Mouse (Mus musculus) embryonic facial prominence, embryonic 11.5 days (tissue): ENCODE results near the gene Slamf6. TPM values are rescaled to one million over a fixed set of nuclear protein-coding genes. Genes with fewer than 3 reads are reported as not detected.

ENCODE experiments used
- ATAC-seq: fragments of 200-750 bp; cut with Nextera tagmentation; replicated peaks from 2 replicates; pipeline ENCODE4 v1.8.0; 2017; ENCODE audit warnings: low read depth; ENCODE audit not compliant: insufficient number of reproducible peaks, low FRiP score, low TSS enrichment
- DNase-seq: peaks from one replicate; pipeline ENCODE4 v3.0.0-alpha.2; 2015; ENCODE audit warnings: low spot score
- H3K27ac ChIP-seq: fragments of 300-500 bp; sonication (generic); replicated peaks from 2 replicates; pipeline ENCODE4 v1.5.1; 2014; ENCODE audit warnings: mild to moderate bottlenecking, low read depth, low read length, control low read depth
- H3K27me3 ChIP-seq: fragments of 300-500 bp; sonication (generic); 2 replicates; pipeline ENCODE4 v1.6.1; 2014; ENCODE audit warnings: mild to moderate bottlenecking, low read length, moderate library complexity, mixed read lengths; ENCODE audit not compliant: control insufficient read depth, insufficient read depth
- H3K36me3 ChIP-seq: fragments of 300-500 bp; sonication (generic); replicated peaks from 2 replicates; pipeline ENCODE4 v1.6.1; 2014; ENCODE audit warnings: low read depth, mild to moderate bottlenecking, low read length, moderate library complexity, mixed read lengths; ENCODE audit not compliant: control insufficient read depth, insufficient read depth
- H3K4me1 ChIP-seq: fragments of 300-500 bp; sonication (generic); 2 replicates; pipeline ENCODE4 v1.6.1; 2014; ENCODE audit warnings: low read length, mixed read lengths; ENCODE audit not compliant: control insufficient read depth, insufficient read depth
- H3K4me2 ChIP-seq: fragments of 300-500 bp; sonication (generic); 2 replicates; pipeline ENCODE4 v1.6.1; 2014; ENCODE audit warnings: low read depth, mild to moderate bottlenecking, control low read depth, low read length, moderate library complexity
- H3K4me3 ChIP-seq: fragments of 300-500 bp; sonication (generic); 2 replicates; pipeline ENCODE4 v1.5.1; 2014; ENCODE audit warnings: low read depth, low read length, control low read depth
- H3K9ac ChIP-seq: fragments of 300-500 bp; sonication (generic); replicated peaks from 2 replicates; pipeline ENCODE4 v1.6.1; 2014; ENCODE audit warnings: mild to moderate bottlenecking, control low read depth, low read length
- H3K9me3 ChIP-seq: fragments of 300-500 bp; sonication (generic); replicated peaks from 2 replicates; pipeline ENCODE4 v1.6.1; 2016; ENCODE audit warnings: mild to moderate bottlenecking, low read length, inconsistent platforms, mixed read lengths; ENCODE audit not compliant: control insufficient read depth
- WGBS: fragments of 180-500 bp; shearing (Covaris S2); extraction: QIAGEN DNeasy Blood & Tissue Kit; methylation state at CpG from one replicate; pipeline ENCODE4 v1.1.7; 2014; 5-methylcytosine and 5-hydroxymethylcytosine counted together
- polyA plus RNA-seq: library from polyadenylated mRNA; unstranded; fragments of >200 nt; fragmentation: Nextera tagmentation; extraction: Ambion mirVana; gene quantifications from 2 replicates; pipeline ENCODE4 v1.2.1, GENCODE M21; 2014

Gene Slamf6
- polyA plus RNA-seq, 1 experiment from 2014 or later = not detected

DNA sequence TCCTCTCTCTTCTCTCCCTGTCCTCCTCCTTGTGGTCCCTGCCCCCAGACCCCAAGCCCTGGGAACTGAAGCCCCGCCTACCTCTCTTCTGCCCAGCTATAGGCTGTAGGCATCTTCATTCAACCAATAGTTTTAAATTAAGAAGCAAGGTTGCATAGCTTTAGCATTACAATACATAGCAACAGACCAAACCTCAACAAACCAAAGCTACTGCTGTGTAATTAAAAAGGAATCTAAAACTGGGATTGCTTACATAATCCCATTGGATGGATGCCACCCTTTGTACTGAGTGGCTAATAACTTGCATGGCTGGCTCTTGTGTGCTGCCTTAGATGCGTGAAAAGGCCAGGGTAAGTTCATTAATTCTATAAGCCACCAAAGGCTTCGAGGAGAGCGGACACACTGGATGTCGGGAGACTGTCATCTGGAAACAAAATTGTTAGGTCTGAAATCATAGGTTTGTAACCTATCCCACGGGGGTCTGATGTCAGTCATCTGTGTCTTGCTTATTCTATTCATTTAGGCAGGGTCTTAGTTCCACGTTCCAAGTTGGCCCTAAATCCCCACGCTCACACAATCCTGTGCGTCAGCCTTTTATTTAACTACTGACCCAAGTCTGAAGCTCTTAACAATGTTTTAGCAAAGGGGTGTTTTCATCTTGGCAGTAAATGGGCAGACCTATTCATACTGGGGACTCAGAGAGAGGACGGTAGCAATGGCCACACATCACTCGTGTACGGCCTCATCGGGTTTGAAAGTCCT lies 62.8 kb downstream of the Slamf6 start:
- ATAC-seq = no peak
- H3K9me3 ChIP-seq = no peaks in the 10 kb centered on the region

DNA sequence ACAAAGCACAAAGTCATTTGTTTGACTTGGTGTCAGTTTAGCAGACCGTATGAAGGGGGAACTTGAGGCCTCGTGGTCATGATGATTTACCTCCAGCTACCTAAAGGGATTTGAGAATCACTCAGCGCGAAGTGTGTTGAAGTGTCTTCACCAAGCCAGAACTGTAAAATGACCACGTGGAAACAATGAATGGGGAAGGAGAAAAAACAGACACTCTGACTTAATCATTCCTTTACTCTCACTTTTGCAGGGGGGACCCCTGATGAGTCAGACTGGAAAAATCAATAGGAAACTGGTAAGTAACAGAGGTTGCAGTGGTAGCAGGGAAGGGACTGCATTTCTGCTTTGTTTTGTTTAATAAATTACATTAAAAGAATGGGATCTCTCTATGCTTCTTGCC lies 64.9 kb downstream of the Slamf6 start:
- Histone ChIP-seq H3K9me3 (no peaks in the 10 kb centered on the region), H3K9ac (no peak overlapping the region), H3K36me3 (no peaks in the 10 kb centered on the region), H3K4me2 (no peak overlapping the region), H3K27ac (no peak overlapping the region), H3K4me1 (no peaks in the 10 kb centered on the region), H3K27me3 (no peaks in the 10 kb centered on the region), H3K4me3 (no peak overlapping the region)
- WGBS = 81% methylated on average over 5 of the region's 5 CpGs
- no peak for DNase-seq
- no peak for ATAC-seq

More for the DNA sequence above, 62.8 kb downstream of the Slamf6 start:
- DNase-seq = no peak
- Histone ChIP-seq H3K9ac (no peak overlapping the region), H3K36me3 (no peaks in the 10 kb centered on the region), H3K27me3 (no peaks in the 10 kb centered on the region), H3K27ac (no peak overlapping the region), H3K4me3 (no peak overlapping the region), H3K4me1 (no peaks in the 10 kb centered on the region), H3K4me2 (no peak overlapping the region)
- 89% methylated on average over 13 of the region's 13 CpGs for WGBS

- no peak for ATAC-seq
Measured at GRCm38 (mm10) chr1:171982740-171983139, 65.4 kb downstream of the Slamf6 start.

GRCm38 (mm10) chr1:171983372-171984001 lies 66.2 kb downstream of the Slamf6 start:
- no peak overlapping the region for H3K9ac ChIP-seq
- no peak overlapping the region for H3K27ac ChIP-seq
- ATAC-seq = no peak
- no peak for DNase-seq
- H3K4me1 ChIP-seq = no peaks in the 10 kb centered on the region
- no peak overlapping the region for H3K4me2 ChIP-seq
- no peaks in the 10 kb centered on the region for H3K36me3 ChIP-seq
- H3K27me3 ChIP-seq = no peaks in the 10 kb centered on the region
- no peak overlapping the region for H3K4me3 ChIP-seq
- H3K9me3 ChIP-seq = no peaks in the 10 kb centered on the region
- 75% methylated on average over 3 of the region's 3 CpGs for WGBS

More at GRCm38 (mm10) chr1:171982740-171983139, 65.4 kb downstream of the Slamf6 start:
- Histone ChIP-seq H3K4me2 (no peak overlapping the region), H3K9me3 (no peaks in the 10 kb centered on the region), H3K4me3 (no peak overlapping the region), H3K36me3 (no peaks in the 10 kb centered on the region), H3K27ac (no peak overlapping the region), H3K4me1 (no peaks in the 10 kb centered on the region), H3K9ac (no peak overlapping the region), H3K27me3 (no peaks in the 10 kb centered on the region)
- DNase-seq = no peak
- WGBS = 76% methylated on average over 4 of the region's 4 CpGs

DNA sequence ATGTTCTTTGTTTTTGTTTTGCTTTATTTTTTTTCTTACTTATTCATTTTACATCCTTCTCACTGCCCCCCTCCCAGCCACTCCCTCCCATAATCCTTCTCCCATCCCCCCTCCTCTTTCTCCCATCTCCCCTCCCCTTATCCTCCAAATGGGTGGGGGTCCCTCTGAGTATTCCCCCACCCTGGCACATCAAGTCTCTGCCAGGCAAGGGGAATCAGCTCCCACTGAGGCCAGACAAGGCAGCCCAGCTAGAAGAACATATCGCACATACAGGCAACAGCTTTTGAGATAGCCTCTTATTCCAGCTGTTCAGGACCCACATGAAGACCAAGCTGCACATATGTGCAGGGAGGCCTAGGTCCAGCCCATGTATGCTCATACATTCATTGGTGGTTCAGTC lies 66.8 kb downstream of the Slamf6 start:
- no peak for ATAC-seq
- H3K36me3 ChIP-seq = no peaks in the 10 kb centered on the region
- H3K9me3 ChIP-seq = no peaks in the 10 kb centered on the region
- no peak for DNase-seq
- no peak overlapping the region for H3K4me3 ChIP-seq
- 87% methylated on average over 1 of the region's 1 CpGs for WGBS
- no peaks in the 10 kb centered on the region for H3K27me3 ChIP-seq
- H3K9ac ChIP-seq = no peak overlapping the region
- H3K4me2 ChIP-seq = no peak overlapping the region
- H3K27ac ChIP-seq = no peak overlapping the region
- H3K4me1 ChIP-seq = no peaks in the 10 kb centered on the region

- no peaks in the 10 kb centered on the region for H3K27me3 ChIP-seq
- ATAC-seq (no peak), DNase-seq (no peak)
- no peaks in the 10 kb centered on the region for H3K36me3 ChIP-seq
- H3K9me3 ChIP-seq = no peaks in the 10 kb centered on the region
- no peak overlapping the region for H3K4me3 ChIP-seq
- H3K27ac ChIP-seq = no peak overlapping the region
- no peaks in the 10 kb centered on the region for H3K4me1 ChIP-seq
- no peak overlapping the region for H3K4me2 ChIP-seq
- WGBS = 74% methylated on average over 2 of the region's 2 CpGs
- no peak overlapping the region for H3K9ac ChIP-seq
Measured at GRCm38 (mm10) chr1:171991883-171992282, 74.6 kb downstream of the Slamf6 start.

GRCm38 (mm10) chr1:171992901-171993530 lies 75.7 kb downstream of the Slamf6 start:
- H3K27ac ChIP-seq = no peak overlapping the region
- no peak overlapping the region for H3K4me2 ChIP-seq
- no peaks in the 10 kb centered on the region for H3K36me3 ChIP-seq
- ATAC-seq (no peak), DNase-seq (no peak)
- H3K4me3 ChIP-seq = no peak overlapping the region
- no peaks in the 10 kb centered on the region for H3K4me1 ChIP-seq
- WGBS = 86% methylated on average over 4 of the region's 4 CpGs
- no peaks in the 10 kb centered on the region for H3K9me3 ChIP-seq
- no peaks in the 10 kb centered on the region for H3K27me3 ChIP-seq
- H3K9ac ChIP-seq = no peak overlapping the region

DNA sequence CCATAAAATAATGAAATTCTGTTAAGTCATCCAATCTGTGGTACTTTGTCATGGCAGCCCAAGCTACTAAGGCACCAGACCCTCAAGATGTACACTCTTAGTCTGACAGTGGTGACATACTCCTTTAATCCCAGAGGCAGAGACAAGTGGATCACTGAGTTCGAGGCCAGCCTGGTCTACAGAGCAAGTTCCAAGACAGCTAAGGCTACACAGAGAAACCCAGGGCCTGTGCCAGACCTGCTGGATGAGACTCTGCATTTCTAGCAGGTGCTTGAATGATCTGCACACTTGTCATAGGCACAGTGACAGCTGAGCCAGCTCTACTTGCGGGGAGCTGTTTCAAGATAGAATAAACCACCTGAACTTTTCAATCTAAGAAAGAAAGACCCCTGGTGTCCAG lies 77.2 kb downstream of the Slamf6 start:
- Histone ChIP-seq H3K4me2 (no peak overlapping the region), H3K9me3 (no peaks in the 10 kb centered on the region), H3K4me1 (no peaks in the 10 kb centered on the region), H3K27me3 (no peaks in the 10 kb centered on the region), H3K9ac (no peak overlapping the region), H3K27ac (no peak overlapping the region), H3K36me3 (no peaks in the 10 kb centered on the region), H3K4me3 (no peak overlapping the region)
- DNase-seq (no peak), ATAC-seq (no peak)
- 71% methylated on average over 2 of the region's 2 CpGs for WGBS
